Mouse (Mus musculus): ENCODE data around the gene Ccdc103.

DNA sequence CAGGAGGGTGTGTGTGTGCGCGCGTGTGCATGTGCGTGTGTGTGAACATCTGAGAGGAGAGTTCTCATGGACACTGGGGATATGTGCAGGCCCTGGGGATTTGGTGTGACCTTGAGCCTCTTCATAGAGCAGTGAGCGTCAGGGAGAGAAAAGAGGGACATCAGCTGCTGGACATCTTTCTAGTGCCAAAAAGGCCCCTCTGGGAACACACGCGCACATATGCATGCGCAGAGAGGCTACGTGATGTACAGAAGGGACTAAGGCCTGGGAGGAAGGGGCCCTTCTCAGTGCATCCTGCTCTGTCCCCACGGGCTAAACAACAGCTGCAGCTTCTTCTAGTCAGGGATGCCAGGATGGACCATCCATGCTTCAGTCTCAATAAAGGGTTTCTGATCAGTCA, 46.8 kb upstream of the Ccdc103 start:
- TF ChIP-seq POLR2A (IDR thresholded peaks at IDR 0.05; ENCODE audit: borderline replicate concordance, control insufficient read depth, low read depth, low read length) (no peak), CTCF (IDR thresholded peaks at IDR 0.05; ENCODE audit: control insufficient read depth, insufficient read depth, low read length) (no peak)

Measured in bone marrow, adult 2 months (tissue).